Mouse (Mus musculus) pancreas, adult 10 weeks (tissue): ENCODE results near the gene Cox6a2. TPM values are rescaled to one million over a fixed set of nuclear protein-coding genes. Genes with fewer than 3 reads are reported as not detected.

Experiments
- polyA plus RNA-seq: library from polyadenylated mRNA; stranded (reverse); fragments of 350-450 nt; fragmentation: Illumina TruSeq; extraction: RNeasy Lipid Tissue Mini Kit (QIAGEN cat#74804); gene quantifications from one replicate; pipeline ENCODE4 v1.2.3, GENCODE M21; 2015; ENCODE audit warnings: low read depth, low replicate concordance; ENCODE audit not compliant: insufficient read depth

The Cox6a2 gene
- polyA plus RNA-seq, result 4.8 TPM

DNA sequence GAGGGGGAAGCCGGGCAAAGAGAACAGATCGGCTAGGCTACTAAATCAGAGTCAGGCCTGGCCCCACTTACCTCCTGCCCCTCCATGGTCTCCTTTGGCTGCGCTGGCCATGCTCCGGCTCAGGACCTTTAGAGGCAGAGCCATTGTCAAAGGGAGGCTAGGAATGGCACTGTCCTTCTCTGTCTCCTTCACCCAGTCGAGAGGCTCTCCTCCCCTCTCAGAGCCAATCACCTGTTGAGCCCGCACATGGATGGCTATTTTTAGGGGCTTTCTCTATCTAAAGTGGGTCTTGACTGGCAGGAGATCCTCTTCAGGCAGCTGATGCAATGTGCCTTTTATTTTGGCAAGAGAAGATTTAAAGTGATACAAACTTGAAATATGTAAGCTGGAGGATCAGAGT is at the start of gene Cox6a2:
Gene Cox6a2 (minus strand): TSS at position 236 of the 400 bp plus-strand sequence.

DNA sequence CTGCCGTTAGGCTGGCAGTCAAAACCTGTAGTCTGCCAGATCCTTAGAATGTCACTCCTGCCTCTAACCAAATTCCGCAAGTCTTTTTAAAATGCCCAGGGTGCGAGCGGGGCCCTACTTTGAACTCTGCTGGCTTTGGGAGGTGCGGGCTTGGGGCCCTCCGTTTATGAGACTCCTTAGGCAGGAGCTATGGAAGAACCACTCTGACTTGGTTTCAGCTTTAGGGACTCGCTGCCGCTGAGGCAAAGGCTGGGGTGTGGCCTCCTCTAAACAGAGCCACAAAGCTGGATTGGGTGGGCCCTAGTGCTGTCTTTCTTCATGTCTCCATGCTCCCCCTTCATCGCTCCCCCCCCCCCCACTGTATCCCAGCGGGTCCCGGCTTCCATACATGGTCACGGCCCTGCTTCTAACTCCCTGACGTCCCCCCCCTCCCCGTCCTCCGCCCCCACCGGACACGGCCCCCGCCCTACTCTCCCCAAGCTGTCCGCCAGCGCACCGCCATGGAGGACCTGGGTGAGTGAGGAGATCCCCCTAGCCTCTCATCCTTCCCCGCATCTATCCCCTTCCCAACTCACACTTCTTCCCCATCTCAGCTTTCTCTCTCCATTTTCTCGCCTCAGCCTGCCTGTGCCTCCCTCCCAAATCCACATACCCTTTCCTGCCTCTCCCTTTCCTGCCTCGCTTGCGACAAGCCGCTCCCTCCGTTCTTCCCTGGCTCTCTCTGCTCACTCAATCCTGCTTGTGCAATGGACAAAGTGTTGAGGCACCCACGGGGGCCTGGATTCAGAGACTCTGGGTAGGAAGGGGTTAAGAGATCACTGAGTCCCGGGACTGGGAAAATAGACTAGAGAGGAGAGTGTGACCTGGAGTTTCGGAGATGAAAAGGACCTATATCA is 40.6 kb upstream of the Cox6a2 start, which contains the start of gene Tgfb1i1:
Gene Tgfb1i1 (plus strand): TSS at position 317 of the 896 bp plus-strand sequence.

DNA sequence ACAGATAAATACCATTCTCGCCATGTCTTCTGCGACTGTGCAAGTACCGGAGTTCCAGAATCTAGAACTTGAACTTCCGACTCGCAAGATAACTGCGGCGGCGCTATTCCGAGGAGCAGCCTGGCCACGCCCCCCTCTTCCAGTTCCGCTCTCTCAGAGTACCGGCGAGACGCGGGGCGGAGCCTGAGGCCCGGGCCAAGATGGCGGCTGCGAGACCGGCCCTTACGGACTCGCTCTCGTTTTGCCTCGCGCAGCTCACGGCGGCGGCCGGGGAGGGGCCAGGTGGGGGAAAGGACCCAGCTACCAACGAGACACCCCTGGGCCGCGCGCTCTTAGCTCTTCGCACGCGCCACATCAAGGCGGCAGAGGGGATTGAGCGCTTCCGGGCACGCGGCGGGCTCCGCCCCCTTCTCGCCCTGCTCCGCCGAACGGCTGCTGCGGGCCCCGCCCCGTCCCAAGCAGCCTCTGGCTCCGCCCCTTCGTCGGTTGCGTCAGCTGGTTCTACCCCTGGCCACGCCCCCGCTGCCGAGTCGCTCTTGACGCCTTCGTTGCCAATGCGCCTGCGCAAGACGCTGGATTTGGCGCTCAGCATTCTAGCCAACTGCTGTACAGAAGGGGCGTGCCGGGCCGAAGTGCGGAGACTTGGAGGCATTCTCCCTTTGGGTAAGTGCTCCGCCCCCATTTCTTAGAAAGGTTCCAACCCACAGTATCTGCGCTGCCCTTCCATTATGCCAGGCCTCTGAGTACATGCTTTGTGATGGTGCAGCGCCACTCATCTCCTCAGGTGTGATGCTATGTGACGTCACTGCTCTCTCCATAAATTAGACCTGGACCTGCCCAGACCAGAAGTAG is 32.0 kb upstream of the Cox6a2 start, which contains the start of gene 9130023H24Rik:
Gene 9130023H24Rik (minus strand): TSS at position 105 of the 852 bp plus-strand sequence.

DNA sequence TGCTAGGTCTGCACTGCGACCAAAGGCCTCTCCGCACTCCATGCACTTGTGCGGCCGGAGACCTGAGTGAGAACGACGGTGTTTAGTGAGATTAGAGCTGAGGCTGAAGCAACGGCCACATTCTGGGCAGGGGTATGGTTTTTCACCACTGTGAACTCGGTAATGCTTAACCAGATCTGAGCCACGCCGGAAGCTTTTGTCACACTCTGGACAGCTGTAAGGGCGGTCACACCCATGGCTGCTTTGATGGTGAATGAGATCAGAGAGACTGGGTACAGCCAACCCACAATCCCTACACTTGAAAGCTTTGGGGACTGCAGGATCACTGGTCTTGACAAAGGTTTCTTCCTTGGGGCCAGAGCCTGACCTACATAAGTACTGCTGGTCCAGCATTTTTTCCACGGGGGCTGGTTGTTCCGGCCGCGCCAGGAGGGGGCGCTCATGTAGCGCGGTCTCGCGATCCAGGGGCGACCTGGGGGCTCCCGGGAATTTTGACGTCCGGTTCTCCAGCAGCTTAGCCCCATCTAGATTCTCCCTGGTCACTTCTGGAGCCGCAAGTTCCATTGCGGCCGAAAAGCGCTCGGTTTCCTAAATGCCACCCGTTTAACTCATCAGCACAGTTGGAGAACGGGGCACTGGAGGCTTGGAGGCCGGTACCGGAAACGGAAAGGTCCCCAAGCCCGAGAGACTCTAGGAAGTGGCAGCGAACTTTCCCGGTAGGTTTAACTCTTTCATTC is 30.8 kb upstream of the Cox6a2 start, which contains the start of gene Armc5:
Gene Armc5 (plus strand): TSS at position 487 of the 737 bp plus-strand sequence.

Other genes starting within 250 kb of the Cox6a2 start
- 87.1 TPM for gene Fus, start 238.9 kb downstream of the Cox6a2 start, polyA plus RNA-seq
- 2.8 TPM for gene Pycard, start 212.5 kb downstream of the Cox6a2 start, polyA plus RNA-seq
- gene Trim72, start 202.4 kb downstream of the Cox6a2 start, polyA plus RNA-seq, result not detected
- 2.1 TPM for gene Itgam, start 143.7 kb downstream of the Cox6a2 start, polyA plus RNA-seq
- gene Gm49368, start 143.7 kb downstream of the Cox6a2 start, polyA plus RNA-seq, result not detected
- 0.70 TPM for gene Itgax, start 76.8 kb downstream of the Cox6a2 start, polyA plus RNA-seq
- not detected for gene Itgad, start 52.0 kb downstream of the Cox6a2 start, polyA plus RNA-seq
- gene Armc5, start 31.0 kb upstream of the Cox6a2 start, polyA plus RNA-seq, result 3.7 TPM
- gene 9130023H24Rik, start 31.6 kb upstream of the Cox6a2 start, polyA plus RNA-seq, result 1.6 TPM
- 13.9 TPM for gene Tgfb1i1, start 40.4 kb upstream of the Cox6a2 start, polyA plus RNA-seq
- not detected for gene Slc5a2, start 59.3 kb upstream of the Cox6a2 start, polyA plus RNA-seq
- 13.6 TPM for gene BC017158, start 91.8 kb upstream of the Cox6a2 start, polyA plus RNA-seq
- 8.3 TPM for gene Rgs10, start 212.4 kb upstream of the Cox6a2 start, polyA plus RNA-seq